Mouse (Mus musculus) cerebellum, adult 18-20 months (tissue): ENCODE measurements around the gene 4930415O20Rik.
"Not testable (repeated sequence)": the region's sequence is repeated elsewhere in the genome, so short reads cannot be mapped to it uniquely, and the experiment has no call there.

Experiments used
- DNase-seq, 2 experiments: peaks; one replicate each; pipeline ENCODE4 v3.0.0; 2021

4930415O20Rik gene

DNA sequence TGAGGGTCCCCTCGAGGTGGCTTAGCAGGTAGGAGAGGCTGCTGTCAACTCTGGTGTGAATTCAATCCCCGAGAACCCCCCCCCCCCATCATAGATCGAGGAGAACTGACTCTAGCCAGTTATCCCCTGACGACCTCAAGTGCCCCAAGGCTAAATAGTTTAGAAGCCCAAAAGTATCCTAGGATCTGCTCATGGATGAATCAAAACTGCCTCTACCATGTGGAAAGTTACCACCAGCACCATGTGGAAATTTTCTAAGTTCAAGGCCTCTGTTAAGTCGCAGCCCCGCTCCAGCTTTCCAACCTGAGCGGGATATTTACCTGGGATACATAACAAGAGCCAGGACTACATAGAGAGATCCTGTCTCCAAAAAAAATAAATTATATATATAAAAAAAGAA is 1.6 kb upstream of the 4930415O20Rik start:
- DNase-seq = no peak

DNA sequence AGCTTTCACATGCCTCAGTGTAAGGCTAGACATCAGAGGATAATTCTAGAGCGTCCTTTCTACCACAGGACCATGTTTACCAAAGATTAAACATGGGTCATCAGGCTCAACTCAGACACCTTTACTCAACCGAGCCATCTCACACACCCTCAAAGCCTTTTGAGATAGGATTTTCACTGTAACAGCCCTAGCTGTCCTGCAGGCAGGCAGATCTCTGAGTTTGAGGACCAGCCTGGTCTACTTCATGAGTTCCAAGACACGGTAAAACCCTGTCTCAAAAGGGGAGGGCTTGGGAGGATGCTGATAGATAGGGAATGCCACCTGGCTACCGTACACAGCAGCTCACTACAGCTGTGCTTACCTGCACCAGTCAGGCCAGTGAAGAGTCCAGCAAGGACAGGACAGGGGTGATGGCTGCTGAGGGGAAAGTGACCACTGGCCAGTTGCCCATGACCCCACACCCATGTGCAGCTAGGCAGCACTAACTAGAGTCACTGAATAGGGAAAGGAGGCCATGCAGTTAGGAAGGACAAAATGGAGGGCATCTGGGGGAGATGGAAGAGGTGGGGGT is 924 bp upstream of the 4930415O20Rik start:
- DNase-seq = no peak

DNA sequence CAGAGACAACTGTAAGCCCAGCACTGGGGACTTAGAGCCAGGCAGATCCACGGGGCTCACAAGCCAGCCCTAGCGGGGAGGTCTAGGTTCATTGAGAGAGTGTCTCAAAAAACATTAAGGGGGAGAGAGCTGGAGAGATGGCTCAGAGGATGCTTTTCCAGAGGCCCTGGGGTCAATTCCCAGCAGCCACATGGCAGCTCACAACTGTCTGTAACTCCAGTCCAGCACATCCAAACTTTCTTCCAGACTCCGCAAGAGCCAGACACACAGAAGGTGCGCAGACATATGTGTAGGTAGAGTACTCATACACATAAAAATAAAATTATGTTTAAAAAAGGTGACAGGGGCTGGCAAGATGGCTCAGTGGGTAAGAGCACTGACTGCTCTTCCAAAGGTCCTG is 2.5 kb downstream of the 4930415O20Rik start:
- no peak for DNase-seq

DNA sequence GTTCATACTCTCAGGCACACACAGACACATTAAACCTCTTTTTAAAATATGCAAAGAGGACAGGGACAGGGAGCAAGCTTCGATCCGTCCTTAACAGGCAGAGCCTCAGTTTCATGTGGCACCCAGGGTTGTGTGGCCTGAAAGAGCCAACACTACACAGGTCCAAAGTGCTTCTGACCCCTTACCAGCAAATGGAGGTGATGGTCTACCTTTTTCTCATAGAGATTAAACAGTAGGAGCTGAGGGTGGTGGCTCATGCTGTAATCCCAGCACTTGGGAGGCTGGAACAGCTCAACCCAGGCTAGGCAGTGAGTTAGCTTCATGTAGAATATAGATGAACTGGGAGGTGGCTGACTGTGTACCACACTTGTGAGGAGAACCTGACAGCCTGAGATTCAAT is 8.5 kb downstream of the 4930415O20Rik start:
- DNase-seq = no peak

DNA sequence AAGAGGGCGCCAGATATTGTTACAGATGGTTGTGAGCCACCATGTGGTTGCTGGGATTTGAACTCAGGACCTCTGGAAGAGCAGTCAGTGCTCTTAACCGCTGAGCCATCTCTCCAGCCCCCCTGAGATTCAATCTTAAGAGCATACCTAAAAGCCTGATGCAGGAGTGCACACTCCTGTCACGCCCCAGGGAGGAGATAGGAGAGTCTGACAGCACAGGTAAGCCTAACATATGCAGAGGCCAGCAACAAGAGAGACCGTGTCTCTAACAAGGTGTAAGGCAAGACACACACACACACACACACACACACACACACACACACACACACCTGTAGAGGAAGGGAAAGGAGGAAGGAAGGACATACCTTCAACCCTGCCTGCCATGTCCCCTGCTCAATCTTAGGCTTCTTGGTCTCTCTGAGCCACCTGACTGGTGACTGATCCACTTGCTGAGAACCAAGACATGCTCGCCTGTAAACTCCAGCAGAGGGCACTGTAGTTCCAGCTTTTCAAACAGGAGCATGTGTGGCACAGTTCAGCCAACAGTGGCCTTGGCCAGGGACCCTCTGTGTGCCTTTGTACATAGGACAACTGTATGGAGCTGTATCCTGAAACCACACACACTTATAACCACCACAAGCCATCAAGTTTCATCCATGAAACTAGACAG is 9.1 kb downstream of the 4930415O20Rik start:
- peak; percentile 77 to 80 for DNase-seq

DNA sequence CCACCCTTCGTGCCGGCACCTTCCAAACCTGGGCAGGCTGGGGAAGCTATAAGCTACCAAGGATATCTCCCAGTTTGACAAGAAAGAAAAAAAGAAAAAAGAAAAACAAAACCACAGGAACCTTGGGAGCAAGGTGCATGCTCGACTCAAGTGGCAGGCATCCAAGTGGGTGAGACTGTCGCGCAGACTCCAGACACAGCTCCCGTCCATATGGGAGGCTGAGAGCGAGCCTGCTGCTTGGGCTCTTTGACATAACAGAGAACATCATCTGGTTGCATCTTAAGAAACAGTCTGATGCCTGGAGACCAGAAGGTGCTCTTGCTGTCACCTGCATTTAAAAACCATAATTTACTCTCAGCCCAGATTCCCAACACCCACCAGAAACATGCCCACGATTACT is 11.6 kb downstream of the 4930415O20Rik start:
- no peak for DNase-seq

DNA sequence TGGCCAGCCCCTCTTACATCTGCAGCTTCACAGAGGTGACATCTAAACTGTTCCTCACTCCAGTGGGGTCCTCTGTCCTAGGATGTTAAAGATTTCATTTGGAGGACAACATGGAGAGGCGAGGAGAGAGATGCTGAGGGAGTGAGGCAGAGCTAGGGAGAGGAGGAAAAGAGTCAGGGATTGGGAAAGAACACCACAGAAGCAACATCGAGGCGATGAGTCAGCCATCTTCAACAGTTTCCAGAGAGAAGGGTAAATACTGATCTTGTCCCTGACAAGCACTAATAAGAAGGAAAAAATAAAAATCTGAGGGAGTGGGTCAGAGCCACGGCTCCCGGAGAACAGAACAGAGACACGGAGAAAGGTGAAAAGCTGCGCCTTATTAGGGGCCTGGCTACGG is 12.2 kb downstream of the 4930415O20Rik start:
- DNase-seq = no peak

DNA sequence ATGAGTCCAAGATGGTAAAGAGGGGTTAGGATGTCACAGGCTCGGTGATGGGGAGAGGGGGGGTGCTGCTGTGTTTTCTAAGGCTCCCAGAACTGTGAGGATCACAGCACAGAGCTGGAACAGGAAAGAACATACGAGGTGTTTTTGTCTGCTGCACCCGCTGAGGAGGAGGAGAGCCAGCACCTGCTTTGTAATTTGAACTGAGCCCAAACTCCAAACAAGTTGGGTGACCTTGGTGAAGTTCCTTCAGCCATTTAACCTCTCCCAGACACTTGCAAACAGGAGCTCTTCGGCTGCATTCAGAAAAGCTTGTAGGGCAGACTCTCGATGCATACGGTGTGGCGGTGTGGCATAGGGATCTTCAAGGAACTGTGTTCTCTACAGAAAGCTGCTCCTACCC is 14.6 kb downstream of the 4930415O20Rik start:
- DNase-seq = no peak

DNA sequence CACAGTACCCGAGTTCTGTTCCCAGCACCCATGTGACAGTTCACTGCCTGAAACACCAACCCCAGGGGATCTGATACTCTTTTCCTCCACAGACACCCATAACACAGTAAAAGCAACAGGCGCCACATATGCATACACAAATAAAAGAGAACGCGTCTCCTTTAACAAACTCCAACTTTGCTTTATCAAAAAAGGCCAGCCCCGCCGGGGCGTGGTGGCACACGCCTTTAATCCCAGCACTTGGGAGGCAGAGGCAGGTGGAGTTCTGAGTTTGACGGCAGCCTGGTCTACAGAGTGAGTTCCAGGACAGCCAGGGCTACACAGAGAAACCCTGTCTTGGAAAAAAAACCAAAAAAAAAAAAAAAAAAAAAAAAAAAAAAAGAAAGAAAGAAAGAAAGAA is 15.3 kb downstream of the 4930415O20Rik start:
- DNase-seq = not testable (repeated sequence)

DNA sequence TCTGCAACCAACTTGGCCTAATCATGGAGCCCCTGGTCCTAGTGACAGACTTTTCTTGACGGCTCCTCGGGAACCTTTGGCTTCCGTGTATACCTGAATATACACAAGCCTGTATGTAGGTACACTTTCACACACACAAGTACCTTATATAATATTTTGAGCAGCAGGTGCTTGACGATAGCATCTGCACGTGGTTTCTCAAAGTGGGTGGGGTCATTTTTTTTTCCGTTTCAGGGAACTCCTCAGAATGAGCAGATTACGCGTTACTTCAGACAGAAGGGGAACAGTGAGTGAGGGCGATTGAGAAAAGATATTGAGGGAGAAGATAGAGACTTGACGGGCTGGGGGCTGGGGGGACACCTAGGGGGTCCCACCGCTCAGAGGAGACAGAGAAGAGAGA is 16.9 kb downstream of the 4930415O20Rik start:
- no peak for DNase-seq

DNA sequence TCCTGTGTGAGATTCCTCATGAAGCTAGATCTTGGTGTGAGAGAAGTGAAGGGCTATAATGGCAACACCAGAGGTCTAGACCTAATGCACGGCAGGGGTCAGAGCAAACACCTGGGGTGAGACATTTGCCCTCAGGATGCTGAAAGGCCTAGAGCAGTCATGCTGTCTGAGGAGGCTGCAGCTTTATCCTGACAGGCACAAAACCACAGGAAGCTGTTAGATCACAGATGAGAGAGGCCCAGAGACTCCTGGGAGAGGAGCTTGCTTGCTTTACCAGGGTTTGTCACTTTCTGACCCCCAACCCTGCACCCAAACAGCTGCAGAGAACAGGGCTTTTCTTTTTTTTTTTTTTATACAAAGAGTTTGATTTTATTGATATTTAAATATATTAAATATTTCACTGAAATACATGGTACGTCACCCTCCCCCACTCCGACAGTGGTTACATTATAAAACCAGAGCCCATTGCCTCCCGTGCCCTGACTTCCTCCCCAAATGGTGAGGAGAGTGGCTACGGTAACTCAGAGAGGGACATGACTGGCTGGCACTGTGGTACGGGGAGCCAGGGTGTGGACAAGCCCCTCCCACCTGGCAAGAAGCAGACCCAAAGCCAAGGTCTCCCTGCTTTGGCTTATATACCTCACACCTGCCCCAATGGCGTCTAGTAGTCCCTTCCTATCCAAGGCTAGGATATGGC is 19.0 kb downstream of the 4930415O20Rik start:
- no peak for DNase-seq

DNA sequence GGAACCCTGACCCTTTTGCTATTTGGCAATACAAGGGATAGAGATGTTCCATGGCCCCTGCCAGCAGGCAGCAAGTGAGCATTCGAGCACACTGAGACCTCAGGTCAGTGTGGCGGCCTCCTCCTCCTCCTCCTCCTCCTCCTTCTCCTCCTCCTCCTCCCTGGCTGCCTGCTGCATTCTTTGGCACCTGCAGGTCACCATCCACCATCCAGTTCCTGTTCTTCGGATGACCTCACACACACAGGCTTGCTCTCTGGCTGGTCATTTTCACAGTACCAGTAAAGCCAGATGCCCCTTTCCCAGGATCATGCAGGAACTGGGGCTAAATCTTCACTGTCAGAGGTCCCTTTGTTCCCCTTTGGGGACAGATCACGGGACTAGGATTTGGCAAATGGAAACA is 20.6 kb downstream of the 4930415O20Rik start:
- DNase-seq = no peak

DNA sequence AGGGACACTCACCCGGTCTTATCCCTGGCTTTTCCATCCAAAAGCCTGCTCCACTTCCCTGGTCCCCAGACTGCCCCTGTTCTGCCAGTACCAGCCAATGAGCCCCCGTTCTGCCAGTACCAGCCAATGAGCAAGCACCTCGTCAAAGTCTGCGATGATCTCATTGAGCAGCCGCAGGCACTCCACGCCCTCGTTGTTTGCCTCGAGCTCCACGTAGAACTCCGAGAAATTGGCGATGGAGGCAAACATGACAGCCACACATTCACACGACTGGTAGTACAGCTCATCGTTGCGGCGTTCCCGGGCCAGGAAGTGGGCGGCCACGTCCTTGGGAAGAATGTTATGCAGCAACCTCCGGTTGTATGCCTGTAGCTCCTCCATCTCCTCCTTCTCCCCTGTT is 23.4 kb downstream of the 4930415O20Rik start:
- no peak for DNase-seq

DNA sequence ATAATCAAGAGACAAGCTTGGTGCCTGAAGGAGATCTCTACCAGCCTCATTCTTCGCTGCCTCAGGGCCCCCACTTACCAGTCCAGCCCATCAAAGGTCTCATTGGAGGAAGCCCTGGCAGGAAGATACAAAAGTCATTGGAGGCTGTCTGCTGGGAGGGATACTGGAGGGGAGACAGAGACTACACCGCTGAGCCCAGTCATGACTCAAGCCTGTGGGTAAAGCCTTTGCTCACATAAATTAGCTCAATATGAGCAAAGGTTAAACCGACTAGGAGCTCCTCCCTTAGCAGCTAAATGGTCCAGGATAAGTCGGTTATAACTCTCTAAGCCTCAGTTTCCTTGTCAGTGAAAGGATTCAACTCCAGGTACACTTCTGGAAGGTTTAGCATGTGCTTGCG is 24.2 kb downstream of the 4930415O20Rik start:
- no peak for DNase-seq

DNA sequence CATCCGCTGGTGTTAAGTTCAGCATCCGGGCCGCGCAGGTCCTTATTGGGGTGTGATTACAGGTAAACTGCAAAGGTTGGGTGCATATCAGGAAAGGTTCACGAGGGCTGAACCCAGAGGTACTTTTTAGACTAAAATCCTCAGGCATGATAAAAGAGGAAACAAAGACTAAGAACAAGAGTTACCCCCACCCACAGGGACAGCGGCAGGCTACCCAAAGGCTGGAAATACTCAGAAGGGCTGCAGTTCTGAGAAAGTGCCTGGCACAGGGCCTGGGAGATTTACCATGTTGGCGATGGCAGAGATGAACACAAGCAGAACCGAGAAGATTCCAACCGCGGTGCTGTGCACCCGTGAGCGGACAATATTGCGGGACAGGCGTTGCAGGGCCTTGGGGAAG is 25.8 kb downstream of the 4930415O20Rik start:
- DNase-seq = no peak

DNA sequence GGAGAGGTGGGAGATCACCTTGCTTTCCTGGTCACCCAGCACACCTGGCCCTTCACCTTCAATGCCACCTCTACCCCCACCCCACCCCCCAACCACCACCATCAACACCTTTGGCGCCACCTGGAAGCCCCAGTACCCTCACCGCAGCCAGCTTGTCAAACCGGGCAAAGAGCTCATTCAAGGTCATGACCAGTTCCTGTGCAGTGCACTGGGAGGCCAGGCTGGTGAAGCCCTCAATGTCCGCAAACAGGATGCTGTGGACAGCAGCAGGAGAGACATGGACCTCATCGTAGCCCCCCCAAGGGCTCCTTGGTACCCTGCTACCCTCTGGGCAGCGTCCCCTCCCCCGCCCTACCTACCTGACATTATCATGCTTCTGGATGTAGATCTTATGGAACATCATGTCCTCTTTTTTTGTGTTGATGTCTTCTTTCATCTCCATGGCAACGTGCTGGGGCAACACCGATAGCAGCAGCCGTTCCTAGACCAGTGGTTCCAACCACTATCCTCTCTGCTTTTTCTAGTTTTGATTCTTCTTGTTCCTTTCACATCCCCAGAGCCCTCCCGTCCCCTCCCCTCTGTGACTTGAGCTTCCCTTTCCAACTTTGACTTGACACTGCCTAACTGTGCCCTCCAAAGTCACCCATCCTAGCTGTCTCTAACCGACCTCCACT is 29.4 kb downstream of the 4930415O20Rik start:
- no peak for DNase-seq

DNA sequence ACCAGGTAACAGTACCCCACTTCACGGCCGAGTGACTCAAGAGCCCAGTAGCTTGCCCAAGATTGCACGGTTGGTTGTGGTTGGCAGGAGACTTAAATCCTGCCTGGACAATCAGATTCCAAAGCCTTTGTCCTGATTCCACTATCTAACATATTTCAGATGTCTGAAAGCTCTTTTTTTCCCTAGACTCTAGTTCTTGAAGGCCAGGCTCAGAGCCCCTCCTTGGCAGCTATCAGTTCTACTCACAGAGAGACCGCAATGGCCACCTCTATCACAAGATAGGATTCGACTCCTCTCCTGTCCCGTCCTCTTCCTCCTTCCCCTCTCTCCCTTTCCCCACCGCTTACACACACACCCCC is 31.0 kb downstream of the 4930415O20Rik start:
- DNase-seq = no peak

DNA sequence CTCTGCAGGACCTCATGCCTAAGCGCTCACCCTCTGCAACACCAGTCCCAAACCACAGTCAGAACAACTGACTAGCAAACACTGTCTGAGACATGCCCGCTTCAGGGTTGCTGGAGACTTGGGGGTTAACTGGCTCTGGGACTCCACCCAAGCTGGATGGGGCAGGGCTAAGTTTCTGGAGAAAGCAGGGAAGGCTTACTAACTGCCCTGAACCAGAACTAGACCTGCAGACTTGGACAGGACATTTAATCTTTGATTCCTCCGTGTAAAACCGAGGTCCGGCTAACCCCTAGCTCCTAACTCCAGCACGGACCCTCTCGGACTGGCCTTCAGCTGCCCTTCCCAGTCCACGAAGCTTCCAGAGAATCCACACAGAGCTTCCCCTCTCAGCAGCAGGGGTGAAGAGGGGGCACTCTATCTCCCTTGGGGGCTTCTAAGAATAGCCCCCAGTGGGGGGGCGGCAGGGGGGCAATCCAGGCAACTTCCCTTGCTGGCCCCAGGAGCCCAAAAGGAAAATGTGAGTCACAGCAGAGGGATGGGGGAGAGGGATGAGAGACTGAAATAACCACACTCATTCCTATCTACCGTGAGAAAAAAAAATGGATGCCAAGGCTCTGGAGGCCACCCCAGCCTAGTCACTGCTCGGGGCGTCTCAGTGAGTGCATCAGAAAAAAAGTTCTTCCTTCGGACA is 31.5 kb downstream of the 4930415O20Rik start:
- DNase-seq = no peak

DNA sequence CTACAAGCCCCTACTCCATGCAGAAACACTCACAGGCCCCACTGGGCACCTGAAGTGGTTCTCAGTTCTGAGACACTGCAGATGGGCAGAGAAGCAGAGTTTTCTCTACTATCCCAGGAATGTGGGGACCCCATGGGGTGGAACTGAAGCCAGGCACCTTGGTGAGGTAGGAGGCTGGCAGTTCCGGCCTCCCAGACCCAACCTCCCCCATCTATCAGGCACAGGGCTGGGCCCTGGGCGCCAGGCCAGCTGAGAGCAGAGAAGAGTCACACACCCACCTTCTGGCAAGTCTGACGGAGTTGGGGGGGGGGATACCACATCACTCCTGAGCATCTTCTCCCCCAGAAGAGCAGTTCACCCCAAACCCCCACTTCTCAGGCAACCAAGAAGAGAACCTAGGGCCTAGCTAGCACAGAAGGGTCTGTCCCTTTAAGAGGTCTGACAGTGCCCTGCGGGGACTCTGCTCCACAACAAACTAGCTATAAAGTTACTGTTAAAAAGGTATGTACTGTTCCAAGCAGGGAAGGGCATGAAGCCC is 32.2 kb downstream of the 4930415O20Rik start:
- no peak for DNase-seq

DNA sequence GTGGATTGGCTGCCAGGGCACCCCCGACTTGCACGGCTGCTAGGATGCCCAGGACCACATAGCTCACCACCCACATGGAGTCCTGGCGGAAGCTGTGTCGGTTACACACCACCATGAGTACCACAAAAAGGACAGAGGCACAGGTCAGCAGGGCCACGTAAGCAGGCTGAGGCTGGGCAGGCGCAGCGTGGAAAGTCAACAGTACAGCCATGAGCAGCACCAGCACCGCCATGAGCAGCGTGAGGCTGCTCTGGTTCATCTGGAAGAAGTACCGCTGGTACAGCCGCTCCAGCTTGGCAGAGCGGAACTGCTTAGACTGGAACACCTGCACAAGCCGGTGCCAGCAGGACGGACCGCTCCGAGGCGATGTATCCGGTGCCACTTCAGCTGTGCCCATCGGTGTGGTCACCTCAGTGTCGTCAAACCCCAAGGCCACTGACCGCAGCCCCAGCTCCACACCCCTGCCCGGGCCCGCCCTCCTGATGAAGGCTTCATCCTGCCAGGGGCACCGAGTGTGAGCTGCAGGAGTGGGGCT is 33.3 kb downstream of the 4930415O20Rik start:
- DNase-seq = no peak

DNA sequence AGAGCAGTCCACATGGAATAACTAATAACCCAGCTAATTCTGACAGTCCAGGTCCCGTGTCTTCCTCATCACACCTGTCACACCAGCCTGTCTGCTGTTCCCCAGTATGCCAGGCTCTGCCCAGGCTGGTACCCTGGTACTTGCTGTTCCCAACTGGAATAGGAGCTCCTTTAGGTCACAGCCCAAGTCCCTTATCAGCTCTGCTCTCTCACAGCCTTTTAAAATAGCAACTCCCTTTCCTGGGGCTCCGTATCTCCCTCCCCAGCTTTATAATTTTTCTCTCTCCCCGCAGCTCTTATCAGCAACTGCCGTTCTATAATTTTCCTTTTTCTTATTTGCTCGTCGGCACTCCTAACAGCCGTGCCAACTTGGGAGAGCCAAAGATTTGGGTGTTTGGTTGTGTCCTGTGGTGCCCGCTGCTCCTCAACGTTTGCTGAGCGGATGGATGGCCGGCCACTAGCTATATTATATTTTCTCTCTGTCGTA is 35.3 kb downstream of the 4930415O20Rik start:
- no peak for DNase-seq

DNA sequence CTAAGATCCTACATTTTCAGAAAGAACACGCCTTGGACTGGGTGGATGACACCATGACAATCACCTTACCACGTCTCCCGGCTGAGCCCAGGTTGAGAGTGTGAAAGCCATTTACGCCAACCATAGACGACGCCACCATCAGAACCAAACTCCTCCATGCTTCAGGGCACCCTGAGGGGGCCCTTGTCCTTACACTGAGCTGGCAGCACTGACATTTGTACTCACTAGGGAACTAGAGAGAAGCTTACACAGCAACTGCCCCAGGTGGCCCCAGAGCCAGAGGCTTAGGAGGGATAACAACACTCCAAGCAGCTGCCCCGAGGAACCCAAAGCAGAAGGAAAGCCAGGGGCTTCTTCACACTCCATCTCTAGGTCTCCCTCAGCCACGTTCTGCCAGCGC is 35.9 kb downstream of the 4930415O20Rik start:
- no peak for DNase-seq

DNA sequence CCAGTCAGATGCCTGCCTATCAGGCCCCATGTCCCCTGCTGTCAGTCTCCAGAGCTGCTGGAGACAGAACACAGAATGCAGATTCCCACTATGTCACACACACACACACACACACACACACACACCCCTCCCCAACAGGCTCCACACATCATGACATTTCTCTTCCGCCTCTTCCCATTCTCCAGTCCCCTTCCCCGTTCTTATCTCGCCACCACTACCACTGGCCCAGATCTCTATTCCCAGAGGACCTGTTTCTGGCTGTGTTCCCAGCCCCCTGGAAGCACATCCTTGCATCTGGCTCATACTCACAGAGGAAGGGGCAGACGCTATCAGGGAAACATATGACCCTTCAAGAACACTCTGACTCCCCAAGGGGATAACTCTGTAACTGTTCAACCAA is 36.8 kb downstream of the 4930415O20Rik start:
- no peak for DNase-seq
